Mouse (Mus musculus) megakaryocyte, embryonic 14.5 days (primary cell): ENCODE data around the gene Gm44965.

Experiments
- FLI1 ChIP-seq: IDR thresholded peaks from 2 replicates; pipeline ENCODE4 v1.6.1; 2012; ENCODE audit warnings: low read length, inconsistent platforms, mixed read lengths
- GATA1 ChIP-seq: IDR thresholded peaks from 3 replicates; pipeline ENCODE4 v1.6.1; 2012; ENCODE audit warnings: mixed read lengths, low read length, inconsistent platforms, borderline replicate concordance

DNA sequence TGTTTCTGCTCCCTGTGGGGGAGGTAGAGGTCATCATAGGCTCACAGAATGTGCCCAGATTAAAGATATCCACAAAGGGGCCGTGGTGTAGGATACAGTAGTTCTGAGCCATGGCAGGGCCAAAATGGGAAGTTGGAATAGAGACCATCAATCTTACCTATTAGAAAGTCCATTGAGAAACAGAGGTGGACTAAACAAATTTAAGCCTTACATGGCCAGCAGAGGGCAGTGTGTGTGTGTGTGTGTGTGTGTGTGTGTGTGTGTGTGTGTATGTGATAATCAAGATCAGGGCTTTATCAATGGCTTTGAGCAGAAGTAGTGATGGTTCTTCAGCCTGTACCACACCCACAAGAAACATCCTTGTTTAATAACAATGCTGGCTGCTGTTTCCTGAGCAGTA, 47.5 kb upstream of the Gm44965 start:
- TF ChIP-seq GATA1 (no peak), FLI1 (no peak)
